Mouse (Mus musculus): Measurements from ENCODE around the gene Plod1.

DNA sequence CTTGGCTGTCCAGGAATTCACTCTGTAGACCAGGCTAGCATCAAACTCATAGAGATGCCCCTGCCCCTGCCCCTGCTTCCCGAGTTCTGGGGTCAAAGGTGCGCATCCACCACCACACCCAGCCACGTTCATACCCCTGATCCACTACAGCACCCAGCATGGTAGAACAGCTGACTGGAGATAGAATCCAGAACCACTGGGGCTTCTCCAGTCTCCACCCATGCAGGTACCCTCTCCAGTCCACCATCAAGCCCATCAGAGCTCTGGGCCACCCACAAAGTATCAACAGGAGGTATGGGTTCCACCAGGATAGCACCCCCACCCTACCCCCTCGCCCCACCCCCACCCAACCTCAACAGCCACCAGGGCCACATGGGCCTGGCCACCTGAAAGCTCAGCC is 2.0 kb downstream of the Plod1 start:
- TF ChIP-seq POLR2A (IDR thresholded peaks at IDR 0.05; ENCODE audit: extremely low read depth, insufficient read depth, low read length) (no peak), CTCF (IDR thresholded peaks at IDR 0.05; ENCODE audit: low read depth, low read length) (no peak)
